Mouse (Mus musculus): ENCODE results near the gene Ssb. TPM values are rescaled to one million over a fixed set of nuclear protein-coding genes. Genes with fewer than 3 reads are reported as not detected.

Gene Ssb
- polyA plus RNA-seq, 1 experiment from 2014 or later = 203 TPM

- peak; percentile 44 for DNase-seq (ENCODE audit: low spot score)
- 76% methylated on average over 2 of the region's 2 CpGs for WGBS
- H3K27ac ChIP-seq (replicated peaks) = no peak overlapping the region
- H3K9ac ChIP-seq (ENCODE audit: low read length) = peak overlapping the region; percentile 18; the same call in 1 of the 2 replicates
- H3K27me3 ChIP-seq (ENCODE audit: control insufficient read depth, insufficient read depth, low read length) = no peaks in the 10 kb centered on the region
- no peaks in the 10 kb centered on the region for H3K9me3 ChIP-seq (ENCODE audit: control insufficient read depth, low read length)
- ATAC-seq (ENCODE audit: low FRiP score, low TSS enrichment) = peak; percentile 52; the same call in 1 of the 2 replicates
- TF ChIP-seq EP300 (optimal IDR thresholded peaks at IDR 0.05) (no peak), CTCF (IDR thresholded peaks at IDR 0.05; ENCODE audit: low read depth) (peak; percentile 53)
- no peaks in the 10 kb centered on the region for H3K36me3 ChIP-seq (ENCODE audit: control insufficient read depth, insufficient read depth, low read length)
- H3K4me3 ChIP-seq (ENCODE audit: low read depth, low read length) = no peak overlapping the region
- H3K4me1 ChIP-seq (replicated peaks; ENCODE audit: control insufficient read depth, insufficient read depth) = no peaks in the 10 kb centered on the region
- no peak overlapping the region for H3K4me2 ChIP-seq (replicated peaks; ENCODE audit: low read depth)
These were observed 9.8 kb upstream of the Ssb start for GRCm38 (mm10) chr2:69851427-69852058.

- Histone ChIP-seq H3K4me2 (replicated peaks; ENCODE audit: low read depth) (no peak overlapping the region), H3K27me3 (ENCODE audit: control insufficient read depth, insufficient read depth, low read length) (no peaks in the 10 kb centered on the region), H3K36me3 (ENCODE audit: control insufficient read depth, insufficient read depth, low read length) (no peaks in the 10 kb centered on the region), H3K27ac (replicated peaks) (no peak overlapping the region), H3K9me3 (ENCODE audit: control insufficient read depth, low read length) (no peaks in the 10 kb centered on the region), H3K4me1 (replicated peaks; ENCODE audit: control insufficient read depth, insufficient read depth) (no peaks in the 10 kb centered on the region; the same call in 1 of the 2 replicates), H3K9ac (ENCODE audit: low read length) (no peak overlapping the region), H3K4me3 (ENCODE audit: low read depth, low read length) (no peak overlapping the region)
- TF ChIP-seq CTCF (IDR thresholded peaks at IDR 0.05; ENCODE audit: low read depth) (peak; percentile 67), EP300 (optimal IDR thresholded peaks at IDR 0.05) (no peak)
- 29% methylated on average over 8 of the region's 8 CpGs for WGBS
- DNase-seq (ENCODE audit: low spot score) = peak; percentile 79
- peak; percentile 86 for ATAC-seq (ENCODE audit: low FRiP score, low TSS enrichment)
These were observed 5.0 kb upstream of the Ssb start for GRCm38 (mm10) chr2:69856392-69856791.

GRCm38 (mm10) chr2:69857882-69858281 lies 3.5 kb upstream of the Ssb start:
- Histone ChIP-seq H3K4me3 (ENCODE audit: low read depth, low read length) (no peak overlapping the region), H3K4me1 (replicated peaks; ENCODE audit: control insufficient read depth, insufficient read depth) (no peaks in the 10 kb centered on the region; the same call in 1 of the 2 replicates), H3K9ac (ENCODE audit: low read length) (no peak overlapping the region), H3K27me3 (ENCODE audit: control insufficient read depth, insufficient read depth, low read length) (no peaks in the 10 kb centered on the region), H3K4me2 (replicated peaks; ENCODE audit: low read depth) (no peak overlapping the region), H3K36me3 (ENCODE audit: control insufficient read depth, insufficient read depth, low read length) (no peaks in the 10 kb centered on the region), H3K9me3 (ENCODE audit: control insufficient read depth, low read length) (no peaks in the 10 kb centered on the region), H3K27ac (replicated peaks) (no peak overlapping the region)
- TF ChIP-seq EP300 (optimal IDR thresholded peaks at IDR 0.05) (no peak), CTCF (IDR thresholded peaks at IDR 0.05; ENCODE audit: low read depth) (peak; percentile 62)
- 75% methylated on average over 1 of the region's 1 CpGs for WGBS
- DNase-seq (ENCODE audit: low spot score) = no peak
- no peak for ATAC-seq (ENCODE audit: low FRiP score, low TSS enrichment)

DNA sequence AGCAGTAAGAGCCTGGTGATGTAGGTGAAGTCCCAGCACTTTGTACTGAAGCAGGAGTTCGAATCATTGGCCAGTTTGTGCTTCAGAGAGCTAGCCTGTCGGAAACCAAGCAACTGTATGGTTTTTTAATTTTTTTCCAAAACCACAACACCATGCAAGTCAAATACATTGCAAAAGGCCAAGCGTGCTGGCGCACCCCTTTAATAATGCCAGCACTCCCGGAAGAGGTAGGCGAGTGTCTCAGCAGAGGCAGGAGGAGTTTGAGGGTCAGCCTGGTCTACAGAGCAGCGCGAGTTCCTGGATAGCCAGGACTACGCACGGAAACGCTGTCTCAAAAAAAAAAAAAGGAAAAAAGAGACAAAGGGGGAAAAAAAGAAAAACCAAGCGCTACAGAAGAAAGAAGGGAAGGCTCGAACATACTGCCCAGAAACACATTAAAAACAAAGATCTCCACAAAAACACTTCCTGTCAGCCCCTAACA lies 350 bp upstream of the Ssb start:
- DNase-seq (ENCODE audit: low spot score) (peak; percentile 41), ATAC-seq (ENCODE audit: low FRiP score, low TSS enrichment) (no peak)
- Histone ChIP-seq H3K36me3 (ENCODE audit: control insufficient read depth, insufficient read depth, low read length) (no peaks in the 10 kb centered on the region), H3K27me3 (ENCODE audit: control insufficient read depth, insufficient read depth, low read length) (no peaks in the 10 kb centered on the region), H3K4me2 (replicated peaks; ENCODE audit: low read depth) (peak overlapping the region; percentile 53), H3K4me1 (replicated peaks; ENCODE audit: control insufficient read depth, insufficient read depth) (no peaks in the 10 kb centered on the region; the same call in 1 of the 2 replicates), H3K9ac (ENCODE audit: low read length) (peak overlapping the region; percentile 99), H3K27ac (replicated peaks) (peak overlapping the region; percentile 96), H3K9me3 (ENCODE audit: control insufficient read depth, low read length) (no peaks in the 10 kb centered on the region), H3K4me3 (ENCODE audit: low read depth, low read length) (peak overlapping the region; percentile 100)
- 9% methylated on average over 13 of the region's 13 CpGs for WGBS
- TF ChIP-seq EP300 (optimal IDR thresholded peaks at IDR 0.05) (no peak), CTCF (IDR thresholded peaks at IDR 0.05; ENCODE audit: low read depth) (no peak)

- H3K27me3 ChIP-seq (ENCODE audit: control insufficient read depth, insufficient read depth, low read length) = no peaks in the 10 kb centered on the region
- under 1% methylated on average over 13 of the region's 13 CpGs for WGBS
- no peaks in the 10 kb centered on the region; the same call in 1 of the 2 replicates for H3K4me1 ChIP-seq (replicated peaks; ENCODE audit: control insufficient read depth, insufficient read depth)
- peak overlapping the region; percentile 100 for H3K4me3 ChIP-seq (ENCODE audit: low read depth, low read length)
- peak overlapping the region; percentile 96 for H3K27ac ChIP-seq (replicated peaks)
- peak overlapping the region; percentile 99 for H3K9ac ChIP-seq (ENCODE audit: low read length)
- no peaks in the 10 kb centered on the region for H3K9me3 ChIP-seq (ENCODE audit: control insufficient read depth, low read length)
- no peak for TF ChIP-seq EP300 (optimal IDR thresholded peaks at IDR 0.05)
- TF ChIP-seq CTCF (IDR thresholded peaks at IDR 0.05; ENCODE audit: low read depth) = no peak
- no peaks in the 10 kb centered on the region for H3K36me3 ChIP-seq (ENCODE audit: control insufficient read depth, insufficient read depth, low read length)
- DNase-seq (ENCODE audit: low spot score) = no peak
- peak overlapping the region; percentile 58 for H3K4me2 ChIP-seq (replicated peaks; ENCODE audit: low read depth)
- no peak for ATAC-seq (ENCODE audit: low FRiP score, low TSS enrichment)
These were observed 825 bp downstream of the Ssb start for GRCm38 (mm10) chr2:69862117-69862657.

GRCm38 (mm10) chr2:69883990-69884391 lies 22.6 kb downstream of the Ssb start:
- Histone ChIP-seq H3K36me3 (ENCODE audit: control insufficient read depth, insufficient read depth, low read length) (no peaks in the 10 kb centered on the region), H3K4me3 (ENCODE audit: low read depth, low read length) (no peak overlapping the region), H3K27me3 (ENCODE audit: control insufficient read depth, insufficient read depth, low read length) (no peaks in the 10 kb centered on the region), H3K4me2 (replicated peaks; ENCODE audit: low read depth) (peak overlapping the region; percentile 48; the same call in 1 of the 2 replicates), H3K9me3 (ENCODE audit: control insufficient read depth, low read length) (no peaks in the 10 kb centered on the region), H3K4me1 (replicated peaks; ENCODE audit: control insufficient read depth, insufficient read depth) (no peaks in the 10 kb centered on the region), H3K27ac (replicated peaks) (no peak overlapping the region), H3K9ac (ENCODE audit: low read length) (no peak overlapping the region)
- DNase-seq (ENCODE audit: low spot score) (no peak), ATAC-seq (ENCODE audit: low FRiP score, low TSS enrichment) (peak; percentile 3; the same call in 1 of the 2 replicates)
- WGBS = 68% methylated on average over 2 of the region's 2 CpGs
- no peak for TF ChIP-seq EP300 (optimal IDR thresholded peaks at IDR 0.05)
- peak; percentile 56 for TF ChIP-seq CTCF (IDR thresholded peaks at IDR 0.05; ENCODE audit: low read depth)
